Mouse (Mus musculus): ENCODE measurements around the gene Tbl1xr1. TPM values are rescaled to one million over a fixed set of nuclear protein-coding genes. Genes with fewer than 3 reads are reported as not detected.
A peak's percentile ranks its signal among the peaks of the same experiment; 100 is the strongest.

The Tbl1xr1 gene
- polyA plus RNA-seq, 1 experiment from 2014 or later, result 29.0 TPM

- 0 out of 2 replicates have a peak, but pooled peaks cover 4% of the 10 kb centered on the region for H3K36me3 ChIP-seq
- ATAC-seq (ENCODE audit: borderline replicate concordance, extremely low read depth, low FRiP score, low TSS enrichment), result no peak
- no peaks in the 10 kb centered on the region for H3K27me3 ChIP-seq
- H3K27ac ChIP-seq, result peak overlapping the region; percentile 99
- peak overlapping the region; percentile 85 for H3K9ac ChIP-seq
- H3K4me3 ChIP-seq, result peak overlapping the region; percentile 98
- H3K9me3 ChIP-seq, result no peaks in the 10 kb centered on the region
- H3K4me2 ChIP-seq, result peak overlapping the region; percentile 82
- peaks cover 31% of the 10 kb centered on the region for H3K4me1 ChIP-seq
- under 1% methylated on average over 28 of the region's 28 CpGs for WGBS
Observed at GRCm38 (mm10) chr3:22075517-22075886, 950 bp upstream of the Tbl1xr1 start.

GRCm38 (mm10) chr3:22075887-22076560, 428 bp upstream of the Tbl1xr1 start:
- peak overlapping the region; percentile 85 for H3K9ac ChIP-seq
- 0 out of 2 replicates have a peak, but pooled peaks cover 4% of the 10 kb centered on the region for H3K36me3 ChIP-seq
- peak overlapping the region; percentile 99 for H3K27ac ChIP-seq
- ATAC-seq (ENCODE audit: borderline replicate concordance, extremely low read depth, low FRiP score, low TSS enrichment), result peak; percentile 88
- H3K27me3 ChIP-seq, result no peaks in the 10 kb centered on the region
- peaks cover 31% of the 10 kb centered on the region for H3K4me1 ChIP-seq
- H3K4me3 ChIP-seq, result peak overlapping the region; percentile 98
- no peaks in the 10 kb centered on the region for H3K9me3 ChIP-seq
- H3K4me2 ChIP-seq, result peak overlapping the region; percentile 82
- WGBS, result under 1% methylated on average over 47 of the region's 70 CpGs

- peak overlapping the region; percentile 98 for H3K4me3 ChIP-seq
- 1% methylated on average over 54 of the region's 64 CpGs for WGBS
- H3K9ac ChIP-seq, result peak overlapping the region; percentile 95
- H3K9me3 ChIP-seq, result no peaks in the 10 kb centered on the region
- 0 out of 2 replicates have a peak, but pooled peaks cover 4% of the 10 kb centered on the region for H3K36me3 ChIP-seq
- ATAC-seq (ENCODE audit: borderline replicate concordance, extremely low read depth, low FRiP score, low TSS enrichment), result peak; percentile 68
- peaks cover 42% of the 10 kb centered on the region for H3K4me1 ChIP-seq
- H3K27me3 ChIP-seq, result no peaks in the 10 kb centered on the region
- peak overlapping the region; percentile 82 for H3K4me2 ChIP-seq
- peak overlapping the region; percentile 99 for H3K27ac ChIP-seq
Observed at GRCm38 (mm10) chr3:22076936-22077656, 644 bp downstream of the Tbl1xr1 start.

GRCm38 (mm10) chr3:22077657-22078475, 1.4 kb downstream of the Tbl1xr1 start:
- ATAC-seq (ENCODE audit: borderline replicate concordance, extremely low read depth, low FRiP score, low TSS enrichment), result no peak
- peaks cover 42% of the 10 kb centered on the region for H3K4me1 ChIP-seq
- WGBS, result 3% methylated on average over 9 of the region's 9 CpGs

GRCm38 (mm10) chr3:22078529-22078928, 2.1 kb downstream of the Tbl1xr1 start:
- Histone ChIP-seq H3K27me3 (no peaks in the 10 kb centered on the region), H3K9ac (peak overlapping the region; percentile 95; the same call in 1 of the 2 replicates), H3K4me1 (peaks cover 39% of the 10 kb centered on the region), H3K9me3 (no peaks in the 10 kb centered on the region), H3K36me3 (0 out of 2 replicates have a peak, but pooled peaks cover 4% of the 10 kb centered on the region), H3K4me2 (peak overlapping the region; percentile 82), H3K27ac (no peak overlapping the region), H3K4me3 (peak overlapping the region; percentile 98)
- 23% methylated on average over 3 of the region's 3 CpGs for WGBS
- no peak for ATAC-seq (ENCODE audit: borderline replicate concordance, extremely low read depth, low FRiP score, low TSS enrichment)

More at GRCm38 (mm10) chr3:22077657-22078475, 1.4 kb downstream of the Tbl1xr1 start:
- no peaks in the 10 kb centered on the region for H3K27me3 ChIP-seq
- H3K4me2 ChIP-seq, result peak overlapping the region; percentile 82
- H3K36me3 ChIP-seq, result 0 out of 2 replicates have a peak, but pooled peaks cover 4% of the 10 kb centered on the region
- H3K9me3 ChIP-seq, result no peaks in the 10 kb centered on the region
- peak overlapping the region; percentile 99 for H3K27ac ChIP-seq
- peak overlapping the region; percentile 98 for H3K4me3 ChIP-seq
- H3K9ac ChIP-seq, result peak overlapping the region; percentile 95

GRCm38 (mm10) chr3:22081869-22082268, 5.4 kb downstream of the Tbl1xr1 start:
- no peak for ATAC-seq (ENCODE audit: borderline replicate concordance, extremely low read depth, low FRiP score, low TSS enrichment)
- Histone ChIP-seq H3K4me3 (no peak overlapping the region), H3K27me3 (no peaks in the 10 kb centered on the region), H3K27ac (no peak overlapping the region), H3K4me1 (peaks cover 30% of the 10 kb centered on the region), H3K9me3 (no peaks in the 10 kb centered on the region), H3K4me2 (no peak overlapping the region), H3K9ac (no peak overlapping the region), H3K36me3 (0 out of 2 replicates have a peak, but pooled peaks cover 4% of the 10 kb centered on the region)
- 59% methylated on average over 4 of the region's 4 CpGs for WGBS

GRCm38 (mm10) chr3:22082823-22083222, 6.4 kb downstream of the Tbl1xr1 start:
- no peak overlapping the region for H3K4me2 ChIP-seq
- no peaks in the 10 kb centered on the region for H3K9me3 ChIP-seq
- H3K9ac ChIP-seq, result no peak overlapping the region
- no peak overlapping the region for H3K27ac ChIP-seq
- peaks cover 30% of the 10 kb centered on the region for H3K4me1 ChIP-seq
- whole genome bisulfite sequencing, result 83% methylated on average over 4 of the region's 4 CpGs
- ATAC-seq (ENCODE audit: borderline replicate concordance, extremely low read depth, low FRiP score, low TSS enrichment), result no peak; the same call in 1 of the 2 replicates
- 0 out of 2 replicates have a peak, but pooled peaks cover 4% of the 10 kb centered on the region for H3K36me3 ChIP-seq
- no peak overlapping the region for H3K4me3 ChIP-seq
- no peaks in the 10 kb centered on the region for H3K27me3 ChIP-seq

GRCm38 (mm10) chr3:22084222-22084996, 8.0 kb downstream of the Tbl1xr1 start:
- peaks cover 19% of the 10 kb centered on the region; the same call in 1 of the 2 replicates for H3K4me1 ChIP-seq
- H3K36me3 ChIP-seq, result 0 out of 2 replicates have a peak, but pooled peaks cover 1% of the 10 kb centered on the region
- H3K4me3 ChIP-seq, result no peak overlapping the region
- no peaks in the 10 kb centered on the region for H3K9me3 ChIP-seq
- H3K27me3 ChIP-seq, result no peaks in the 10 kb centered on the region
- WGBS, result 79% methylated on average over 10 of the region's 10 CpGs
- H3K4me2 ChIP-seq, result no peak overlapping the region
- H3K9ac ChIP-seq, result no peak overlapping the region
- no peak for ATAC-seq (ENCODE audit: borderline replicate concordance, extremely low read depth, low FRiP score, low TSS enrichment)
- no peak overlapping the region for H3K27ac ChIP-seq

- H3K27ac ChIP-seq, result no peak overlapping the region
- H3K27me3 ChIP-seq, result no peaks in the 10 kb centered on the region
- no peaks in the 10 kb centered on the region; the same call in 1 of the 2 replicates for H3K36me3 ChIP-seq
- peaks cover 22% of the 10 kb centered on the region for H3K4me1 ChIP-seq
- no peak overlapping the region for H3K4me3 ChIP-seq
- no peak overlapping the region for H3K9ac ChIP-seq
- H3K9me3 ChIP-seq, result no peaks in the 10 kb centered on the region
- ATAC-seq (ENCODE audit: borderline replicate concordance, extremely low read depth, low FRiP score, low TSS enrichment), result no peak
- no peak overlapping the region for H3K4me2 ChIP-seq
- WGBS, result 74% methylated on average over 3 of the region's 3 CpGs
Observed at GRCm38 (mm10) chr3:22089825-22090224, 13.4 kb downstream of the Tbl1xr1 start.

- 50% methylated on average over 8 of the region's 8 CpGs for WGBS
- ATAC-seq (ENCODE audit: borderline replicate concordance, extremely low read depth, low FRiP score, low TSS enrichment), result peak; percentile 72; the same call in 1 of the 2 replicates
- Histone ChIP-seq H3K4me2 (no peak overlapping the region), H3K27ac (no peak overlapping the region), H3K4me3 (no peak overlapping the region), H3K27me3 (no peaks in the 10 kb centered on the region), H3K9ac (no peak overlapping the region), H3K4me1 (peaks cover 22% of the 10 kb centered on the region), H3K36me3 (no peaks in the 10 kb centered on the region; the same call in 1 of the 2 replicates), H3K9me3 (no peaks in the 10 kb centered on the region)
Observed at GRCm38 (mm10) chr3:22090431-22091265, 14.2 kb downstream of the Tbl1xr1 start.
